Mouse (Mus musculus) stomach, postnatal 0 days (tissue): ENCODE measurements around the gene Dnajc14.

Experiments used
- CTCF ChIP-seq: IDR thresholded peaks from 2 replicates; pipeline ENCODE4 v1.5.1; 2016; ENCODE audit warnings: antibody characterized with exemption, low read depth, mild to moderate bottlenecking, moderate library complexity
- EP300 ChIP-seq: optimal IDR thresholded peaks from 2 replicates; pipeline ENCODE3; 2016; ENCODE audit warnings: antibody characterized with exemption

DNA sequence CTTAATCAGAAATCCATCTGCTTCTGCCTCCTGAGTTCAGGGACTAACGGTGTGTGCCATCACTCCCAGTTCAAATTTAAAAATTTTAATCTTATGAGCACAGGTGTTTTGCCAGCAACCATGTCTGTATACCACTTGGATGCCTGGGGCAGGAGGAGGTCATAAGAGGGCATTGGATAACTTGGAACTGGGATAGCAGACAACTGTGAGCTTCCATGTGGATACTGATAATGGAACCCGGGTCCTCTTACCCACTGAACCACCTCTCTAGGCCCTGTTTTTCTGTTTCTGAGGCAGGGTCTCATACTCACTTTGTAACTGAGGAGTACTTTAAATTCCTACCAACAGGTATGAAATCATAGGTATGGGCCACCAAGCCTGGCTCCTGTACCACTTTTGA lies 25.4 kb upstream of the Dnajc14 start:
- TF ChIP-seq CTCF (no peak), EP300 (no peak)
